Mouse (Mus musculus): ENCODE results near the gene Olfr1056. TPM values are rescaled to one million over a fixed set of nuclear protein-coding genes. Genes with fewer than 3 reads are reported as not detected.
"Not testable (repeated sequence)": the region's sequence is repeated elsewhere in the genome, so short reads cannot be mapped to it uniquely, and the experiment has no call there.

Olfr1056 gene
- not detected in 2 replicates for polyA plus RNA-seq (2012; rRNA removed)

DNA sequence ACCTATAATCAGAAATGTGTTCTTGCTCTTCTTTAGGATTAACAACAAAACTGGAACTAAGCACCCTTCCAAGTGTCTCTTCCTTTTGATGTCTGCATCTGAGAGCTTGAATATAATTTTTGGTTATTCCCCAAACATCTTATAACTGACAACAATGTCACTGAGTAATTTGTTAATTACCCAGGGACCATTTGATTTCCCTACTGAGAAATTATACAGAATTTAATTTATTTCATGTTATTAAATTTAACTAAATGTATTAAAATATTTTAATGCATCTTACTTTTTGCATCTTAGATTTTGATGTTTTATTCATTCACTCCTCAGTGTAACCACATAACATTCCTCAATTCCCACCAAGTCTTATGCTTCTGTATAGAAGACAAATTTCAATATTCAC lies at the start of gene Olfr1056:
TSS of gene Olfr1056 (minus strand) at position 101 of the 400 bp plus-strand sequence.
- H3K4me1 ChIP-seq (ENCODE audit: control insufficient read depth, insufficient read depth, low read length): no peaks in the 10 kb centered on the region
- H3K4me3 ChIP-seq (replicated peaks; ENCODE audit: extremely low read depth, low read depth, low read length): no peak within 1 kb of the TSS
- no peak for DNase-seq
- TF ChIP-seq CTCF (IDR thresholded peaks at IDR 0.05; ENCODE audit: insufficient read depth, low read length) (no peak), POLR2A (IDR thresholded peaks at IDR 0.05; ENCODE audit: borderline replicate concordance, extremely low read depth, low read depth, low read length) (no peak)

DNA sequence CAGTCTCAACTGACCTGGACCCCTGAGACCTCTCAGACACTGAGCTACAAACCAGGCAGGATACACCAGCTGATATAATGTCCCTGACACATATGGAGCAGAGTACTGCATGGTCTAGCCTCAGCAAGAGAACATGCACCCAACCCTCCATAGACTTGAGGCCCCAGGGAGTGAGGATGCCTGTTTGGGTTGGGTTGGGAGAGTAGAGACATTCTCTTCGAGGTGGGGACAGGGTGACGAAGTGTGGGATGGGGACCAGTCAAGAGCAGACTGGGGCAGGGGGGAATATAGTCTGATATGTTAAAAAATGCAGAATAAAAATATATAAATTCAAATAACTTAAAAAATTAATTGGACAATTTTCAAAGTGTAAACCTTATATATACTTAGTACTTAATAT lies 32.8 kb upstream of the Olfr1056 start:
- no peak for DNase-seq
- H3K4me3 ChIP-seq (replicated peaks; ENCODE audit: extremely low read depth, low read depth, low read length): no peak overlapping the region
- H3K4me1 ChIP-seq (ENCODE audit: control insufficient read depth, insufficient read depth, low read length): no peaks in the 10 kb centered on the region
- WGBS: 76% methylated on average over 2 of the region's 2 CpGs
- TF ChIP-seq CTCF (IDR thresholded peaks at IDR 0.05; ENCODE audit: insufficient read depth, low read length) (no peak), POLR2A (IDR thresholded peaks at IDR 0.05; ENCODE audit: borderline replicate concordance, extremely low read depth, low read depth, low read length) (no peak)

DNA sequence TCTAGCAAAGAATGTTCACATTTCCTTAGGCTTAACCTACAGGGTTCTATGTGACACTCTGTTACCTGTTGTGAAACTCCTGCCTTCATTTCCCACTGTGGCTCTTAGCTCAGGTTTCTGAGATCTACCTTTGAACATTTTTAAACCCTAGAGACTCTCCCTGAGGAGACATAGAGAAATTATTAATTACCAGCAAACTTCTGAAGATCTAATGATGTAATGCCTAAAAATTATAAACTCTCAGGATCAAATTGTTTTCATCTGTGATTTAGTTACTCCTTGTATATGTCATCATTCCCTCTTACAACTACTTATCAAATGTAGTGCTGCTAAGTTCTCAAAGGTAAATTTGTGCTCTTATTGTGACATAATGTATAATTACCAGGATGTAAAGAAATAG lies 26.2 kb upstream of the Olfr1056 start, which contains the start of gene Olfr1058:
TSS of gene Olfr1058 (minus strand) at position 101 of the 400 bp plus-strand sequence.
- H3K4me1 ChIP-seq (ENCODE audit: control insufficient read depth, insufficient read depth, low read length); H3K4me3 ChIP-seq (replicated peaks; ENCODE audit: extremely low read depth, low read depth, low read length); DNase-seq: not testable (repeated sequence)

DNA sequence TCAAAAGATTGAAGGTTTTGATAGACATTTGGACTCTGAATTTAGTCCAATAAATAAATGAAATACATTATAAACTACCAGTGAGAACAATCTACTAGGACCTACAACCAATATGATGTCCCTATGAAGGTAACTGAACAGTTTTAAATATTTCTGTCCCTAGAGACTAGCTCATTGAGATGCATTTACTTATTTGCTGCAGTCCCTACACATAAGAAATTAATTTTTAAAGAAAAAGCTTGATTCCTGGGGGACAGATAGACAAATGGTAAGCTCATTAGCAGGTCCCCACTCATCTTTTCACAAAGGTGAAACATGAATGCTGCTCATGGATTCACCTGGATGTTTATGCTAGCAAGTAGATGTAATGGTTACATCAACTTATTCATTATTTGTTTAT lies 16.0 kb upstream of the Olfr1056 start, which contains the start of gene Olfr1057:
TSS of gene Olfr1057 (minus strand) at position 101 of the 400 bp plus-strand sequence.
- no peak within 1 kb of the TSS for H3K4me3 ChIP-seq (replicated peaks; ENCODE audit: extremely low read depth, low read depth, low read length)
- H3K4me1 ChIP-seq (ENCODE audit: control insufficient read depth, insufficient read depth, low read length): no peaks in the 10 kb centered on the region
- TF ChIP-seq POLR2A (IDR thresholded peaks at IDR 0.05; ENCODE audit: borderline replicate concordance, extremely low read depth, low read depth, low read length) (no peak), CTCF (IDR thresholded peaks at IDR 0.05; ENCODE audit: insufficient read depth, low read length) (no peak)
- no peak for DNase-seq

DNA sequence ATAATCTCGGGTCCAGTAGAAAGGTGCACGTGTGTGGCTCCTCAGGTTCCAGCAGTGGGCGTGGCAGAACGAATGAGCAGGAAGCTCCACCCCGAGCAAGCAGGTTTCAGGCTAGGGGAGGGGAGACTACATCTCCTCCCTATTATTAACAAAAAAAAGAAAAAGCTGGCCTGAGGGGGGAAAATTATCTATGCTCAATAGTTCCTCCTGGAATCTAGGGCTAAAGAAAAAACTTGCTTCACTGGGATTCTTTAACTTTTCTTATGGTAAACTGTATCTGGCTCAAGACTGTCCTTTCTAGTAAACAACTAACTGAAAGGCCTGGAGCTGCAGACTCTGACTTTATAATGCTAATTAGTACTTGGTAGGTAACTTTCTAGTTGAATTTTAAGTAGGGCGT lies 4.1 kb upstream of the Olfr1056 start:
- not testable (repeated sequence) for DNase-seq; H3K4me1 ChIP-seq (ENCODE audit: control insufficient read depth, insufficient read depth, low read length); H3K4me3 ChIP-seq (replicated peaks; ENCODE audit: extremely low read depth, low read depth, low read length)
- 67% methylated on average over 1 of the region's 6 CpGs for WGBS

DNA sequence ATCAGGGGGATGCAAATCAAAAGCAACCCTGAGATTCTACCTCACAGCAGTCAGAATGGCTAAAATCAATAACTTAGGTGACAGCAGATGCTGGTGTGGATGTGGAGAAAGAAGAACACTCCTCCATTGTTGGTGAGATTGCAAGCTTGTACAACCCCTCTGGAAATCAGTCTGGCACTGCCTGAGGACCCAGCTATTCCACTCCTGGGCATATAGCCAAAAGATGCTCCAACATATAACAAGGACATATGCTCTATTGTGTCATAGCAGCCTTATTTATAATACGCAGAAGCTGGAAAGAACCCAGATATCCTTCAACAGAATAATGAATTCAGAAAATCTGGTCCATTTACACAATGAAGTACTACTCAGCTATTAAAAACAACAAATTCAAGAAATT lies 10.5 kb downstream of the Olfr1056 start:
- not testable (repeated sequence) for DNase-seq; H3K4me3 ChIP-seq (replicated peaks; ENCODE audit: extremely low read depth, low read depth, low read length); H3K4me1 ChIP-seq (ENCODE audit: control insufficient read depth, insufficient read depth, low read length)
- 88% methylated on average over 1 of the region's 1 CpGs for WGBS

DNA sequence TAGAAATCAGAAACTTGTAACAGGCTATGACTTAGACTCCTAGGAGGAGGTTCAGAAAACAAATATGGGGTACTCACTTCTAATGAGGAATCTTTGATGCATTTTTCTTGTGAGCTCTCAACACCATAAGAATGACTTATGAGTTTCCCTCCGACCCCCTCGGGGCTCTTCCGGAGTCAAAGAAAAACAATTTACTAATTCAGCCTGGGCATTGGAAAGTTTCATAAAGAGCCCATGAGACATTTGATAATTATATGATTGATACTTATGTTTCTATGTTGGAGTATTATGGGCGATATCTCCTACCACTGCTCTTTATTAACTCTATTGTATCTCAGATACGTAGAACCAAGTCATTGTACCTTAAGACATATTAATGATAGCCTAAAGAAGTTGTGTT lies 12.1 kb downstream of the Olfr1056 start, which contains the start of gene Olfr1055:
TSS of gene Olfr1055 (minus strand) at position 101 of the 400 bp plus-strand sequence.
- 80% methylated on average over 5 of the region's 5 CpGs for whole genome bisulfite sequencing
- H3K4me1 ChIP-seq (ENCODE audit: control insufficient read depth, insufficient read depth, low read length): no peaks in the 10 kb centered on the region
- no peak for DNase-seq
- no peak within 1 kb of the TSS for H3K4me3 ChIP-seq (replicated peaks; ENCODE audit: extremely low read depth, low read depth, low read length)
- no peak for TF ChIP-seq CTCF (IDR thresholded peaks at IDR 0.05; ENCODE audit: insufficient read depth, low read length)
- no peak for TF ChIP-seq POLR2A (IDR thresholded peaks at IDR 0.05; ENCODE audit: borderline replicate concordance, extremely low read depth, low read depth, low read length)

DNA sequence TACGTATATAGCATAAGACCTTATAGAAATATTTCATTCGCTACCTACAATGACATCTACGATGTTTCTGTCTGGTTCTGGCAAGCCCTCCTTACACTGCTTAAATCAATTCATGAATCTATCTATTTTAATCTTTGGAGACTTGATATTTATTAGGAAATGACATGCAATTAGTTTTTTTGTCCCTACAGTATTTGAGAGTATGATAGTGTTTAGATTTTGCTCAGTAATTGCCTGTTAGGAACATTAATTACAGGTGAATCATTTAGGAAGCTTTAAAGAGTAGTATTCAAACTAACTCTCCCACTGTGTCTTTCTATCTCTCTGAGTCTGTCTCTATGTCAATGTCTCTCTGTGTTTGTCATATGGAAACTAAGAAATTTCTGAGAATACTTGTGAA lies 26.9 kb downstream of the Olfr1056 start, which contains the start of gene Olfr1054:
TSS of gene Olfr1054 (minus strand) at position 101 of the 400 bp plus-strand sequence.
- no peak for DNase-seq
- TF ChIP-seq POLR2A (IDR thresholded peaks at IDR 0.05; ENCODE audit: borderline replicate concordance, extremely low read depth, low read depth, low read length): no peak
- 78% methylated on average over 3 of the region's 3 CpGs for whole genome bisulfite sequencing
- Histone ChIP-seq H3K4me3 (replicated peaks; ENCODE audit: extremely low read depth, low read depth, low read length) (no peak within 1 kb of the TSS), H3K4me1 (ENCODE audit: control insufficient read depth, insufficient read depth, low read length) (no peaks in the 10 kb centered on the region)

DNA sequence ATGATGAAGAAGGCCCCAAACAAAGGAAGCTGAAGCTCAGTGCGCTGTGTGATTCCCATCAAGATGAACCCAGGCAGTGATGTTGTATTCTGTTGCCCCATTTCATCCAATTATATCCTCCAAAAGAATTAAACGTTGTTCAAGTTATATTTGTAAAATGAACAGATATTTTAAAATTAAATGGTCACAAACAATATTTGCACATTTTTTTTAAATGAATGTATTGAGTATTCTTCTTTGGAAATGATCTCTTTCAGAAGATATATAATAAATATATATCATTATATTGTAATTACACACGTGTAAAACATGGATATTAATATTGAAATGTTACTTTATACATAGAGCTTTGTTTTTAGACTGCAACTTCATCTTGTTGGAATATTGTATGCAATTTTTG lies 47.1 kb downstream of the Olfr1056 start, which contains the start of gene Olfr1053:
TSS of gene Olfr1053 (minus strand) at position 101 of the 400 bp plus-strand sequence.
- no peak within 1 kb of the TSS for H3K4me3 ChIP-seq (replicated peaks; ENCODE audit: extremely low read depth, low read depth, low read length)
- TF ChIP-seq CTCF (IDR thresholded peaks at IDR 0.05; ENCODE audit: insufficient read depth, low read length): no peak
- TF ChIP-seq POLR2A (IDR thresholded peaks at IDR 0.05; ENCODE audit: borderline replicate concordance, extremely low read depth, low read depth, low read length): no peak
- no peak for DNase-seq
- WGBS: 49% methylated on average over 3 of the region's 3 CpGs
- H3K4me1 ChIP-seq (ENCODE audit: control insufficient read depth, insufficient read depth, low read length): no peaks in the 10 kb centered on the region

Other genes starting within 250 kb of the Olfr1056 start
- gene Olfr1039, start 226.5 kb downstream of the Olfr1056 start, polyA plus RNA-seq (2012; rRNA removed): not detected in 2 replicates
- gene Olfr1040, start 215.7 kb downstream of the Olfr1056 start, polyA plus RNA-seq (2012; rRNA removed): not detected in 2 replicates
- not detected in 2 replicates for gene Olfr1042, start 200.6 kb downstream of the Olfr1056 start, polyA plus RNA-seq (2012; rRNA removed)
- not detected in 2 replicates for gene Olfr1043, start 194.9 kb downstream of the Olfr1056 start, polyA plus RNA-seq (2012; rRNA removed)
- not detected in 2 replicates for gene Olfr1044, start 184.6 kb downstream of the Olfr1056 start, polyA plus RNA-seq (2012; rRNA removed)
- gene Olfr52, start 176.8 kb downstream of the Olfr1056 start, polyA plus RNA-seq (2012; rRNA removed): not detected in 2 replicates
- not detected in 2 replicates for gene Olfr1045, start 159.5 kb downstream of the Olfr1056 start, polyA plus RNA-seq (2012; rRNA removed)
- not detected in 2 replicates for gene Olfr1046, start 143.2 kb downstream of the Olfr1056 start, polyA plus RNA-seq (2012; rRNA removed)
- not detected in 2 replicates for gene Olfr1047, start 131.1 kb downstream of the Olfr1056 start, polyA plus RNA-seq (2012; rRNA removed)
- gene Olfr1048, start 122.2 kb downstream of the Olfr1056 start, polyA plus RNA-seq (2012; rRNA removed): not detected in 2 replicates
- not detected in 2 replicates for gene Olfr1049, start 104.1 kb downstream of the Olfr1056 start, polyA plus RNA-seq (2012; rRNA removed)
- not detected in 2 replicates for gene Olfr1051, start 83.4 kb downstream of the Olfr1056 start, polyA plus RNA-seq (2012; rRNA removed)
- not detected in 2 replicates for gene Olfr1052, start 70.0 kb downstream of the Olfr1056 start, polyA plus RNA-seq (2012; rRNA removed)
- gene Olfr1053, start 47.2 kb downstream of the Olfr1056 start, polyA plus RNA-seq (2012; rRNA removed): not detected in 2 replicates
- gene Olfr1054, start 27.0 kb downstream of the Olfr1056 start, polyA plus RNA-seq (2012; rRNA removed): not detected in 2 replicates
- not detected in 2 replicates for gene Olfr1055, start 12.2 kb downstream of the Olfr1056 start, polyA plus RNA-seq (2012; rRNA removed)
- gene Olfr1057, start 15.9 kb upstream of the Olfr1056 start, polyA plus RNA-seq (2012; rRNA removed): not detected in 2 replicates
- gene Olfr1058, start 26.1 kb upstream of the Olfr1056 start, polyA plus RNA-seq (2012; rRNA removed): not detected in 2 replicates
- not detected in 2 replicates for gene Olfr1061, start 51.6 kb upstream of the Olfr1056 start, polyA plus RNA-seq (2012; rRNA removed)
- gene Olfr1062, start 64.3 kb upstream of the Olfr1056 start, polyA plus RNA-seq (2012; rRNA removed): not detected in 2 replicates
- not detected in 2 replicates for gene Olfr1065, start 88.1 kb upstream of the Olfr1056 start, polyA plus RNA-seq (2012; rRNA removed)
- not detected in 2 replicates for gene Olfr1066, start 93.8 kb upstream of the Olfr1056 start, polyA plus RNA-seq (2012; rRNA removed)
- gene Olfr228, start 124.9 kb upstream of the Olfr1056 start, polyA plus RNA-seq (2012; rRNA removed): not detected in 2 replicates
- gene Olfr1076, start 146.0 kb upstream of the Olfr1056 start, polyA plus RNA-seq (2012; rRNA removed): not detected in 2 replicates
- not detected in 2 replicates for gene Olfr1079, start 180.0 kb upstream of the Olfr1056 start, polyA plus RNA-seq (2012; rRNA removed)
- gene Olfr1080, start 195.8 kb upstream of the Olfr1056 start, polyA plus RNA-seq (2012; rRNA removed): not detected in 2 replicates
- gene Olfr1082, start 236.5 kb upstream of the Olfr1056 start, polyA plus RNA-seq (2012; rRNA removed): not detected in 2 replicates

All from lung, adult 2 months (tissue).